Mouse (Mus musculus) brain, embryonic 14.5 days (tissue): ENCODE results near the gene Poc5. TPM values are rescaled to one million over a fixed set of nuclear protein-coding genes. Genes with fewer than 3 reads are reported as not detected.
A peak's percentile ranks its signal among the peaks of the same experiment; 100 is the strongest.

Experiments
- DNase-seq: peaks from one replicate; pipeline ENCODE4 v3.0.0-alpha.2; 2011; ENCODE audit warnings: low read depth
- CTCF ChIP-seq: fragments of 200-500 bp; IDR thresholded peaks from 2 replicates; pipeline ENCODE4 v1.5.1; 2012; ENCODE audit warnings: inconsistent platforms, mild to moderate bottlenecking, moderate library complexity, borderline replicate concordance; ENCODE audit not compliant: insufficient read depth, insufficient read length; ENCODE audit errors: extremely low read depth
- POLR2A ChIP-seq: fragments of 200-500 bp; IDR thresholded peaks from 2 replicates; pipeline ENCODE4 v1.6.1; 2012; ENCODE audit warnings: mild to moderate bottlenecking, inconsistent platforms, borderline replicate concordance; ENCODE audit not compliant: poor library complexity, insufficient read depth, insufficient read length, severe bottlenecking; ENCODE audit errors: extremely low read depth
- polyA plus RNA-seq: library from polyadenylated mRNA; depleted of rRNA; stranded (reverse); fragments of >200 nt; gene quantifications from 2 replicates; pipeline ENCODE4 v1.2.3, GENCODE M21; 2012; rRNA removed

The Poc5 gene
- polyA plus RNA-seq = 17.2 and 19.8 TPM in 2 replicates

DNA sequence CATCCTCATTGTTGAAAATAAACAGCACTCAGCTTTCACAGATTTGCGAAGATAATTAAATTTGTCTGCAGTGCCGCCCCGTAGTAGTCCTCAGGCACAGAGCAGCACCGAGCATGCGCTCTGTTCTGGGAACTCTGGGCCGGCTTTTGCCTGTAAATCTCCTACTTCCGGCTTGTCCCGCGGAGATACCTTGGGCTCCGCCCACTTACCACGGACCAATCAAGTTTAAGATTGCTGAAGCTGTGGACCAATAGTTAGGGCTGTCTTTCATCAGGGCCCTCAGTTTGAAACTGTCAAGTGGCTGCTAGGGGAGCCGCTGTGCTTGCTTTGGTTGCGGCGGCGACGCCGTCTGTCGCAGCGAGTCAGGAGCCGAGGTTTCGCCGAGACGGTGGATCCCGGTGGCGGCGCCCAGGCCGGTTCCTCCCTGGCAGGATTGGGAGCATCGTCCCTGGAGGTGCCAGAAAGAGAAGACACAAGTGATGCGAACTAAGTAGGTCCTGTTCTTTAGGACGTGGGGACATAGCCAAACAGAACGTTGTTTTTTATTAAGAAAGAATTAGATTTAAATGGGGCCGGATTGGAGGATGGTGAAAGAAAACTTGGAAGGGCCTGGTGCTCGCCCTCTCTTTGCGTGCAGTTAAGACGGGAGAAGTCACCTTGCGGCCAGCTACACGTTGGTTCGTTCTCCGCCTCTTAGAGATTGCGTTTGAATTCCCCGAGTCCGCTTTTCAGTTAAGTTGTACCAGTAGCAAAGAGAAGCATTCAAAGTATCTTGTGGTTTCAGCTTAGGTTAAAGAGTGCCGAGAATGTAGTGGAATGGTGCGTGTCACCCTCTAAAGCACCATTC, at the start of gene Poc5:
Gene Poc5 (plus strand): TSS at position 253 of the 847 bp plus-strand sequence.
- TF ChIP-seq CTCF = no peak
- peak; percentile 45; the same call in 1 of the 2 replicates for TF ChIP-seq POLR2A
- DNase-seq = peak; percentile 99

DNA sequence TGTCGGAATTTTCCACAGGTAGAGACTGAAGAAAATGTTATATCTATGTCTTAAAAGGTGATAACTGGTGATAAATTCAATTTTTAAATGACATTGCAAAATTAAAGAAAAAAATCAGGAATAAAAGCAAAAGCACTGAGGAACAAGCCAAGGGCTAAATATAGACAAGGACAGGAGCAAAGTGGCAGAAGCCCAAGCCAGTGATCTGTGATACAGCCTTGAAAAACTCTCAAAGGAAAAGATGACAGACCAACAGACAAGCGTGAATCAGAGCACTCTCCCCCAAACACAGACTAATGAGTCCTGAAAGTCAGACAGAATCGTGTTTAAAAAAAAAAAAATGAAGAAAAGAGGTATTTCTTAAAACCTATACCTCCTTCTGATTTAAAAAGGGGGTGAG, 46.6 kb upstream of the Poc5 start:
- TF ChIP-seq CTCF (no peak), POLR2A (no peak)
- DNase-seq = no peak

DNA sequence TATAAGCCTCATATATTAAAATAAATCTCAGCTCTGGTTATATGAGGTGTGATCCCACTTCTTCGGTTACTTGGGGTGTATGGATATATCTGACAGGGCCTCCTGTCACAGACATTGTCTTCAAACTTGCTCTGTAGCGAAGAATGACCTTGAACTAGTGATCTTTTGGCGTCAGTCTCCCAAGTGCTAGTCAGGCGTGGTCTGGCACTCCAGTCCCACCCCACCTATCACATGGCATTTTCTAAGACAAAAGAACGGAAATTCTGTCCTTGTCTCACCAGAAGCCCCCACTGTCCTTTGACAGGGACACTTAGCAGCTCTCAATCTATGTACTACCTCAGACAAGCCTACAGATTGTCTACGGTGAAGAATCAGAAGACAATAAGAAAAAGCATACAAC, 43.3 kb upstream of the Poc5 start:
- no peak for DNase-seq
- TF ChIP-seq CTCF (no peak), POLR2A (no peak)

DNA sequence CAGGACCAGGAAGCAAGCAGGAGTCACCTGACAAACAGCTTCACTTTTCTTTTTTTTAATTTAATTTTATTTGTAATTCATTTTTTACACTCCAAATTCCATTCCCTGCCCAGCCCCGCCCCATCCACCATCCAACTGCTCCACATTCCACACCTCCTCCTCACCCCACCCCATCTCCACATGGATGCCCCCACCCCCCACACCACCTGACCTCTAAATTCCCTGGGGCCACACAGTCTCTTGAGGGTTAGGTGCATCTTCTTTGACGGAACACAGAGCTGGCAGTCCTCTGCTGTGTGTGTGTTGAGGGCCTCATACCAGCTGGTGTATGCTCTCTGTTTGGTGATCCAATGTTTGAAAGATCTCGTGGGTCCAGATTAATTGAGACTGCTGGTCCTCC, 41.5 kb upstream of the Poc5 start:
- no peak for TF ChIP-seq POLR2A
- no peak for TF ChIP-seq CTCF
- no peak for DNase-seq

DNA sequence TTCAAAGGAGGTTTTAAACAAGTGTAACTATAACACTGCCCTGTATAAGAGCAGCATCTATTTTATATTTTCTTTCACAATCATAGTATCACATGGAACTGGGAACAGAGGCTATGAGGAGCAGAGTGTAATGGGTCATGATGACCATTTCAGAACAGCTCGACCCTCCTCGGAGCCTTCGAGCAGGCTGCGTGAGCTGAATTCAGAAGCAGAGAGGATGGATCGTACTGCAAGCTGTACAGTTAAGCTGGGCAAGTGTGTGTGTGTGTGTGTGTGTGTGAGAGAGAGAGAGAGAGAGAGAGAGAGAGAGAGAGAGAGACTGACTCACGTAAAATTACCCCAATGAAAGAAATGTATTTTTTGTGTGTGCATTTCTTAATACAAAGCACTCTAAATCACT, 37.9 kb upstream of the Poc5 start:
- peak; percentile 17 for DNase-seq
- no peak for TF ChIP-seq POLR2A
- no peak for TF ChIP-seq CTCF

DNA sequence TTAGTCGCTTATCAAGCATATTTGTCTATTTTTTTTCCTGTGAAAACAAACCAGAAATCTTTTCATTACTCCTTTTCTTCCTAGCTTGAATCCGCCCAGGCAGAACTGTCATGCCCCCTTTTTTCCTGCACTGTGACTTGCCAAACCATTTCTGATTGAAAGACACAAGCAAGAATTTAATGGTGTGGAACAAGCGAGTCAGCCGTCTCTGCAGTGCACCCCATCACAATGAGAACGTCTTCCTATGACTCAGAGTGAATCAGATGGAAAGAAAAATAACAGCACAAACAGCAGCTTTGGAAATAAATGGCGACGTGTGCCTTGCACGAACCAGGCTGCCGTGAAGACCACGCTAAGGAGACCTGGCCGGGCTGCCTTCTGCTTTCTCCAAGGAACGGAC, 36.8 kb upstream of the Poc5 start:
- TF ChIP-seq POLR2A (no peak), CTCF (no peak)
- peak; percentile 51 for DNase-seq

DNA sequence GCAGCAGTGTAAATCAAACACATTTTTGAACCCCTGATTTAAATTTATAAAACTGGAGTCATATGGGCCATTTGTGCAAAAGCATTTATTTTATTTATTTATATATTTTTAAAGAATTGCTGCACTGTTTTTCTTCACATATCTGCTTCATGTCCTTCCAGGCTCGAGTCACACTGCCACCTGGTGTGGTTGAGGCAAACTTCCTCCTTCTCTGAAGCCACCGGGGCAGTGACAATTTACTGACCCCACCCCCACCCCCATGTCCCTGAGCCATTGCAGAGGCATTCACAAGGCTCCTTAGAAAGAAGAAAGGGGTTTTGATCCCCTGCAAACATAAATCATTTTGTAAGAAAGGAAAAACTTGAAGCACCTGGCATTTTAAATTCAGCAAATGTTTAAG, 12.6 kb upstream of the Poc5 start:
- TF ChIP-seq CTCF (peak; percentile 34; the same call in 1 of the 2 replicates), POLR2A (no peak)
- peak; percentile 45 for DNase-seq

DNA sequence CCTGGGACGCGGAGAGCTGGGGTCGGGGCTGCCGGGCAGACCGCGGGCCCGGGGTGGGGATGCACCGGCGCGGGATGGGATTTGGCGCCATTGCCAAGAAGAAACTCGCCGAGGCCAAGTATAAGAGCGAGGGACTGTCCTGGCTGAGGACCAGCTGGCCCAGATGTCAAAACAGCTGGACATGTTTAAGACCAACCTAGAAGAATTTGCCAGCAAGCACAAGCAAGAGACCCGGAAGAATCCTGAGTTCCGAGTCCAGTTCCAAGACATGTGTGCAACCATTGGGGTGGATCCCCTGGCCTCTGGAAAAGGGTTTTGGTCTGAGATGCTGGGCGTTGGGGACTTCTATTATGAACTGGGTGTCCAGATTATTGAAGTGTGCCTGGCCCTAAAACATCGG, 11.2 kb upstream of the Poc5 start:
- no peak for TF ChIP-seq POLR2A
- TF ChIP-seq CTCF = no peak

DNA sequence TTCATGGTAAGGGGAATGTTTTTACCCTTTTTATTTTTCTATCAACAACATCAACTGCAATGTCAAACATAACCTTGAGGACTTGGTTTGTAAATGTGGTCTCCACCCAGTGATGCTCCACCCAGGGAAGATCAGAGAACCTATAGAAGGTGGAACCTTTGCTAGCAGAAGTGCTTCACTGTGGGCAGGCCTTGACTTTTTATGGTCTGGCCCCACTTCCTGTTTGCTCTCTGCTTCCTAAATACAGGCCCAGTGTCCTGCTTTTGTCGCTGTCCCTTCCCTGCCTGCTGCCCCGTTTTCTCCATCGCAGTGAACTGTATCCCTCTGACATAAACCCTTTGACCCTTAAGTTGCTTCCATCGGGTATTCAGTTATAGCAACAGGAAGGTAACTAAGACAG, 10.2 kb upstream of the Poc5 start:
- no peak for TF ChIP-seq POLR2A
- TF ChIP-seq CTCF = no peak

More for the DNA sequence above, 11.2 kb upstream of the Poc5 start:
- DNase-seq = no peak

DNA sequence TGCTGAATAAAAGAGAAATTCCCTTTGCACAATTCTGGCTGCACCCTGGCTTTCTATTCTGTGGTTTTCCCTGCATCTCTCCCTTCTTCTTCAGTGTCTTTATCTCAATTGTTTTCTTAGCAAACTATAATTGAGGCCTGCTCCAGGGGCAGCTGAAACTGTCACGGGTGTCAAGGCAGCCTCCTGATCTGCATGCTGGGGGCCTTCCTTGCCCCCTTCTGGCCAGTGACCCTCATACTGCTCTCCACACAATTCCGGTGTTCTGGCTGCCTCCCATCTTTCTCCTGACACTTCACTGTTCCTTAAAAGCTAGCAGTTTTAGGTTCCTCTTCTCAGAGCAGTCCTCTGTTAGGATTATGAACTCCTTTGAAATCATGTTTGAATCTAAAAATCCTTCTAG, 1.2 kb downstream of the Poc5 start:
- no peak for TF ChIP-seq POLR2A
- TF ChIP-seq CTCF = no peak
- no peak for DNase-seq

More for the DNA sequence above, 10.2 kb upstream of the Poc5 start:
- DNase-seq = no peak

DNA sequence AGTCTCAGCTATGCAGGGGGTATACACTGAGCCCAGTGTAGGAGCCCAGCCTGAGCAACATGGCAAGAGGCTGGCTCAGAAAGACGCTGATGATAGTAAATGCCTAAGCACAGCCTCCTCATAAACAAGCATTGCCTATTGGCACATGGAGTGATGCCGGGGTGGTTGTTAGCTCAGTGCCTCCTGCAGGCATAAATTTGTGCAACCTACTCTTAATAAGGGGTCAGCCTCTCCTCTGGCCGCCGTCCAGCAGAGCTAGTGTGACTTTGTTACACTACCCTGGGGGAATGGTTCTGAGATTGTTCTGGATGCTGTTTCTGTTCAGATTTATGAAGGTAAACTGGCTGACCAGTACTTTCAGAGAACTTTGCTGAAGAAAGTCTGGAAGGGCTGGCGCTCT, 13.2 kb downstream of the Poc5 start:
- no peak for DNase-seq

DNA sequence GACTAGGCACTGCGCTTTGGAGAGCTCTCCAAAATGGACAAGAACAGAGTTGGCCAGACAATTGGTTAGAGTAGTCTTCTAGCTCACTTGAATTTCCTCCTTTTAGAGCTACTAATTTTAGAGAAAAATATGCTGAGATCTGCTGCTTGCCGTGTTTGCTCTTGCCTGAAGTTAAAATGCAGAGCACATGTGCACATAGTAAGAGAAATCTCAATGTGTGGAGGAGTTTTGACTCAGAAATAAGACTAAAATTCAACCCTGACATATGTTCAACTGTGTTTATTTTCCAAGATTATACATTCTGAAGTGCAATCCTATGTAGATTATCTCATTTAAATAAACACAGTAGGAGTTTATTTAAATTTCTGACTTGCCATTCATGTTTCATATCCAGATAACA, 17.4 kb downstream of the Poc5 start:
- no peak for DNase-seq

More for the DNA sequence above, 13.2 kb downstream of the Poc5 start:
- TF ChIP-seq POLR2A = no peak
- TF ChIP-seq CTCF = no peak

More for the DNA sequence above, 17.4 kb downstream of the Poc5 start:
- TF ChIP-seq CTCF (no peak), POLR2A (no peak)
